Mouse (Mus musculus) embryo, embryonic 10 days (tissue): ENCODE measurements at regions not wholly inside any gene's neighbourhood (a gene's known extent, or its start where the extent isn't known, plus 50 kb on each side); places are given as distances from the start of the nearest gene placed in this dataset.

Experiments
- DNase-seq: peaks from one replicate; pipeline ENCODE4 v3.0.0-alpha.2; 2015; ENCODE audit warnings: low spot score

DNA sequence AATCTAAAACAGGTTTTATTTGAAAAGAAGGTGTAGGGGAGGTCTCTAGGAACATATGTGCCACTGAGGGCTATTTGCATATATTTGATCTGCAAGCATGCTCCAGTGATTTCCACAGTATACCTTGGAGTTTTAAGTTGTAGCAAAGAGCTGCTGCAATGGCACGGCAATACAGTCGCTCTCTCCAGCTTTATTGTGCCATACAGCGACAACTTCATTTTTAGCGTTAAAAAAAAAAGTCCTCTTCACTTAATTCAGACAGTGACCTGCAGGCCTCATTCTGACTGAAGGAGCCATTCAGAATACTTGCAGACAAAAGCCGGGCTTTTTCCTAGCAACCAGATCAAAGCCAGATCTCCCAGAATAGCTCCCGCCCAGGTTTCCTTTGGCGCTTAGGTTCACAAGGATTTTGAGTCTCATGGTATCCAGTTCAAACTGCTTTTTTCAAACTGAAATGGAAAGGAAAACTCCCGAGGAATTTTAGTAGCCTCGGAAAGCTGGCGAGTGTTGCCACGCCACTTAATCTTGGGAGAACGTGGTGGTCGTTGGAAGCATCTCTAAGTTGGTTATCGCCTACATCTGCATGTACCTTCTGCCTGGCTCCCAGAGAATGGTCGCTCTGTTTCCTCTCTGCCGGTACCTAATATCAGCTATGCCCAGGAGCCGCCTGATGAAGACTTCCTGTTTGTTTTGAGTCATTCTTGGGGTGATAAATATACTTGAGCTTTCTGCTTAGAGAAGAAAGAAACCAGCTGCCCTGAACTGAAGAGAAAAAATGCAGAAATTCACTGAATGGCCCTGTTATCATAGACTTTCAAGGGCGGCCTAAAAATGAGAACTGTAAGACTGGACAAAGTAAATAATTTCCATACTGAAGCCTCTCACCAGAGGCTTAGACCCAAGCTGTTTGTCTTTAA lies 67.8 kb upstream of the Zeb2 start:
- DNase-seq = peak; percentile 63

DNA sequence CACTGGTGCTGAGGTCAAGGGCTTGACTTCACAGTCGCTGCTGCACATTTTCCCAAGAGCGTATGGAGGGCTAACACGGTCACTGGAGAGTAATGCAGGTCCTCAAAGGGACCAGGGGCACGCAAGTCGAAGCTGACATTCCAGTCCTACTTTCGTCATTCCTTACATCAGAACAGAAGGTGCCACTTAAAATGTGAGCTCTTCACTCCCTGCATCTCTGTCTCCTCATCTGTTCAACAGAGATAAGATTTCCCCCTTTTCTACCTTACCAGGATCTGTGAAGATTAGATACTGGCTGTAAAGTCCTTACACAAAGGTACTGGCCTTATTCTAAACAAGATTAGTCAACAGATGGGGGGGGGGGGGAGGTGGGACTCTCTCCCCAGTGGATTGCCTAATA lies 67.0 kb upstream of the Zeb2 start:
- DNase-seq = peak; percentile 52

DNA sequence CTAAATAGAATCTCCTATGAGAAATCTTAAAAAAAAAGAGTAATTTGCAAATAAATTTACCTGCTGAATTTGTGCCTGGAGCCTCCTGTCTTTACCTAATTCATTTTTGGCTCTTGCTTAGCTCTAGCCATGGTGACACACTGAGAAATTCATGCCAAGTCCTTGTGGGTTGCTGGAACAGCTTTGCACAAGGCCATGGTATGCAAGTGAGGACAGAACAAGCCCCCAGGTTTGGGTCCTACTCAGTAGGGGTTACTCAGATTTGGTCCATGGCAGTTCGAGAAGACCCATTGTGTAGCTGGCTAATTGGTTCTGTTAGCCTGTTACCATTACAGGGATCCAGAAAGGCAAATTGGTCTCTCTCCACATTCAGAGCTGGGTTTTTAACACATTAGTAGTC lies 65.7 kb upstream of the Zeb2 start:
- no peak for DNase-seq

DNA sequence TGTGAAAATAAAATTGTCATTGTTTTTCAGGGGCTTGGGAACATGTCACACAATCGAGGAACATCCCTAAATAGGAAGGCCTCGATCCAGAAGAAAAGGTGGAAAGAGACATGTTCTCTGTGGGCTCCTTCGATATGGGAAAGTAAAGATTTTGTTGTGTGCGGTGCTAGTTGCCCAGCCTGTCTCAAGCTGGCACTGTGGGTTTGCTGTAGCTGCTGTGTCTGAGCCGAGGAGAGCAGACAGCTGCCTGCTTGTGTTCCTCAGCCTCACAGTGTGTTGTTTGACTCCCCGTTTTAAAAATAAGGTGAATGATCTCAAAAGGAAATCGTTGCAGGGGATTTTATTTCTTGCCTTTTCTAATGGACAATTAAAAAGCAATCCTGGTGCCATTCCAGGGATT lies 64.4 kb upstream of the Zeb2 start:
- no peak for DNase-seq

DNA sequence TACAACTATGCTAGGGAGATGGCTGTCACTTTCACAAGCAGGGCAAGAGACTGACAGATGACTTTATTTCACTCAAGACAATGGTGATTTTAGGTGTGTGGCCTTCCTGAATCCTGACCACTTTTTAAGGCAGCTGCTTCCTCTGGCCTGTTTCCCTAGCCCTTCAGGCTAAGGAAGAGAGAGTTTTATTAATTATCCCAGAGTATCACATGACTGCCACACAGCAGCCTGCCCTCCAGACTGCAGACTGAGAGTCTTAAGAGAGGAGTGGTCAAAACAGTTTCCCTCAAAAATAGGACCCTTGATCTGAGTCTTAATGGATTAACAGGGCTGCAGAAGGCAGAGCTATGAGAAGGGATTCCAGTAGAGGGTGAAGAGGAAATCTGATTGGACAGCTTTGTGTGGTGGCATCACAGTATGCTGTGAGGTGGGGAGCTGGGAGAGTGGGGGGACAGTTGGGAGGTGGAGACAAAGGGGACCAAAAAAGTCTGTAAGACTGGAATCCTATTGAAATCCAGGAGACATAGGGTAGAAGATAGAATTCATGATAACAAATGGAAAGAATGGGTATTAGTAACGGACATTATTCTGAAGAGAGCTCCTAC lies 61.8 kb upstream of the Zeb2 start:
- DNase-seq = no peak

DNA sequence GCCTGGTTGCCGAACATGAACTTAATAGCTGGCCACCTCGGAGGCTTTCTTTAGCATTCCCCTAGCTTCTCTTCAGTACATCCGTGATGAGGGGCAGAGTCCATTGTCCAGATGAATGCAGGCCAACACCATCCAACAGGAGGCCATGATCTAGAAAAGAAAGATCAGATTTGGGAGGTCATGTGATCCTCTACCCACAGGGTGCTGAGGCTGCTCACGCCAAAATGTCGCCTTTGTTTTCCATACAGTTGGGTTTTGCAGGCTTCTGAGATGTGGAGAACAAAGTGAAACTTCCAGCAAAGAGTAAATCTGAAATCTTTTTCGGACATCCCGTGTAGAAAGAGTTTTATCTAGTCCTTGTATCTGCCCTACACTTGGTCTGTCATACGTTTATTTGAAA lies 55.2 kb upstream of the Zeb2 start:
- DNase-seq = no peak

DNA sequence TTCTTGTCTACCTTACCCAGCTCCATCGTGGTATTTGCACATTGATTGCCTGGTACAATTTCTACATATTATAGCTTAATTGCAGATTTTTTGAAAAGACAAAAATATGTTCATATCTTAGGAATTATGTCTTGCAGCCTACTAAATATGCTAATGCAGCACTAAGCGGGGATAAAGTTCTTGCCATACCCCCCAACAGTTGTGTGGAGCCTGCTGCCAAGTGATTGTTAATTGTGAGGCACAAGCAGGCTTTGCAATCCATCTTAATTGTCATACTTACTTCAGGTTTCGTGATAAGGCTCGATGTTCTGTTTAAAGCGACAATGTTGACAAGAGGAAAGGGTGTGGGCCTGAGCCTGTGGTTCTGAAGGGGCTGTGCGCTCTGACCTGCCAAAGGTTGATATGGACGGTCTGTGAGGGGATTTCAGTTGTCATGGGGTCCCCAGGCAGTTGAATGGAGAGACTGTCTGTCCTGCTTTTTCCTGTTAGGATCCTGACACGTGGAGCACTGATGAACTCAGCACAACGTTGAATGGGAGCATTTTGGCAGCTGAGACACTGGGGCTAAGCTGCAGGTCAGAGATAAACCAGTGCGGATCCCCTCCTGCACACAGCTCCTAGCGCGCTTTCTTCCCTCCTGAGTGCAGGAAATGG lies 54.5 kb upstream of the Zeb2 start:
- DNase-seq = peak; percentile 44

DNA sequence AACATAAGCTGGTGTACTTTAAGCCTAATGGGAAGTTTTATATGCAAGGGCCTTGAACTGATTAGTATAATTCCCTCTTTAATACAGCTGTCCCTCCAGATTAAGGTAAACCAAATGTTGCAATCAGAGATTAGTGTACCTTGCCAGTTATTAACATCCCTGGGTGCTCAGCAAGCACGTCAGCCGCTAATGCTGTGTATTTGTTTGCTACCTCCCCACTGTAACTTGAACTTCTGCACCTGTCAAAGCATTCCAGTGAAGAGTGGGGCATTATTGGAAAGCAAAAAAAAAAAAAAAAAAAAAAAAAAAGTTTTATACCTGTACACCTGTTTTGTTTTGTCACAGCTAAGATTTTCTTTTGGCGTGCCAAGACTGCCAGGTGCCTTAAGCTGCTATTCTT lies 53.1 kb upstream of the Zeb2 start:
- DNase-seq = no peak

DNA sequence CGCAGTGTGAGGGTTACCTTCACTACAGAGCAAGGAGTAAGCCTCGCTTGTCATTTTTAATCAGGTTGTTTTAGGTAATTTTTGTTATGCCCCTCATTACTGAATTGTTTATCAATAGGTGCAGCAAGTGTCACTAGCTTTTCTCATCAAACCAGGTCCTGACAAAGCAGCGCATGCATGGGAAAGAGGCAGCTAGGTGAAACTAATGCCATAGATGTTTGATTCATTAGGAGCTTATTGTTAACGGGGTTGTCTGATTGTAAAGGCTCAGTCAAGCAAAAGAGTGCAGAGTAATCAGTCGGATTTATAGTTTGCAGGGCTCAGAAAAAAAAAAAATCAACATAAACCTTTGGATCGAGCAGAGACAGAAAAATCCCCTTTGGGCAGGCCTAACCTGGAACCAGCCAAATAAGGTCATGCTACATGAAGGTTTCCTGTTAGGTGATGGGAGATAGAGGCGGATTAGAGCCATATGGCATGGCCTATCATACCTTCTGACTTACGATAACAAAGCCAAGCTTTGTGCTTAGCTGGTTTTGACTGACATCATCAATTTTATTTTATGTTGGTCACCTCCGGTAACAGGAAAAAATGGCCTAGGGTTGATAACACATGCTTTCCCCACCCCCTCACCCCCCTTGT lies 52.4 kb upstream of the Zeb2 start:
- DNase-seq = peak; percentile 27

DNA sequence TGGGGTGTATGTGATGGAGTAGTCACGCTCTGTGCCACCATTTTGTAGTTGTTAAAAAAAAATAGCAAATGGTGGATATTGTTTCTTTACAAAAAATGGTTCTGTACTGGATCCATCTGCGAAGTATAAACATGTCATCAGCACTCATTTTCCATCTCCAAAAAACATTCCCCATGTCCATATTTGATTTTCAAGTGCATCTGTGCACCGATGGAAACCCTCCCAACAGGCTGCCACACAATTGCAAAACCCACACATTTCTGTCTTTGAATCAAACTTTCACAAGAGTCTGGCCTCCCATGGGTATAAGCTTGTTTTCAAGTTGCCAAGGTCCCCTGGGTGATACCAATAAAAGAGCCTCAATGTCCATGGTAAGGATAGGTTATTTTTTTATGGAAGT lies 51.4 kb upstream of the Zeb2 start:
- no peak for DNase-seq
